Mouse (Mus musculus): ENCODE results near the gene Olfr194.

GRCm38 (mm10) chr16:59120969-59121368, at the start of gene Olfr194:
- TF ChIP-seq POLR2A (IDR thresholded peaks at IDR 0.05; ENCODE audit: insufficient read length, low read depth) (no peak), USF1 (IDR thresholded peaks at IDR 0.05; ENCODE audit: low read depth) (no peak), TCF12 (IDR thresholded peaks at IDR 0.05; ENCODE audit: insufficient read depth, poor library complexity, severe bottlenecking) (no peak), MAX (IDR thresholded peaks at IDR 0.05; ENCODE audit: low read depth) (no peak)
